Mouse (Mus musculus) adrenal gland (tissue): ENCODE measurements around the gene Spryd4.
"Not testable (repeated sequence)": the region's sequence is repeated elsewhere in the genome, so short reads cannot be mapped to it uniquely, and the experiment has no call there.

Experiments
- intact Hi-C: fragments of 180-260 bp; cut with DNase I; formaldehyde crosslinking; loops from one replicate; pipeline ENCODE4 v1.15.1; 2025

The Spryd4 gene

GRCm38 (mm10) chr10:128227592-128227991 lies 16.0 kb upstream of the Spryd4 start:
- intact Hi-C loops = no loop called here

DNA sequence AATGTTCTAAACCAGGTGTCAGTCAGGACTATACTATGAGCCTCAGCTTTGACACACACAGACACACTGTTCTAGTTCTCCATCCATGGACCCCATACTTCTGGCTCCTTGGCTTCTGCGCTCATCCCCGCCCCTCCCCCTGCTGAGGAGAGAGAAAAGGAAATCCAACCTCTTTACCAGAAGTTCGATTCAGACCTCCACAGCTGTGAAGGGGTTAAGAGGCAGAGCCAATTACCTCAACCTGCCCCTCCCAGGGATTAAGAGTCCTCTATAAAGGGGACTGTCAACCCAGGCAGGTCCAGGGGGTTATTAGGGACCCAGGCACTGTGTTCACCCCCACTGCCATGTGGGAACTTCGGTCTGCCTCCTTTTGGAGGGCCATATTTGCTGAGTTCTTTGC lies 13.9 kb upstream of the Spryd4 start, which contains the start of gene Mip:
Mip (plus strand) TSS at position 301 of the 400 bp plus-strand sequence.
- intact Hi-C loops = no loop called here

GRCm38 (mm10) chr10:128225064-128225463 lies 13.5 kb upstream of the Spryd4 start:
- intact Hi-C loops = no loop called here

DNA sequence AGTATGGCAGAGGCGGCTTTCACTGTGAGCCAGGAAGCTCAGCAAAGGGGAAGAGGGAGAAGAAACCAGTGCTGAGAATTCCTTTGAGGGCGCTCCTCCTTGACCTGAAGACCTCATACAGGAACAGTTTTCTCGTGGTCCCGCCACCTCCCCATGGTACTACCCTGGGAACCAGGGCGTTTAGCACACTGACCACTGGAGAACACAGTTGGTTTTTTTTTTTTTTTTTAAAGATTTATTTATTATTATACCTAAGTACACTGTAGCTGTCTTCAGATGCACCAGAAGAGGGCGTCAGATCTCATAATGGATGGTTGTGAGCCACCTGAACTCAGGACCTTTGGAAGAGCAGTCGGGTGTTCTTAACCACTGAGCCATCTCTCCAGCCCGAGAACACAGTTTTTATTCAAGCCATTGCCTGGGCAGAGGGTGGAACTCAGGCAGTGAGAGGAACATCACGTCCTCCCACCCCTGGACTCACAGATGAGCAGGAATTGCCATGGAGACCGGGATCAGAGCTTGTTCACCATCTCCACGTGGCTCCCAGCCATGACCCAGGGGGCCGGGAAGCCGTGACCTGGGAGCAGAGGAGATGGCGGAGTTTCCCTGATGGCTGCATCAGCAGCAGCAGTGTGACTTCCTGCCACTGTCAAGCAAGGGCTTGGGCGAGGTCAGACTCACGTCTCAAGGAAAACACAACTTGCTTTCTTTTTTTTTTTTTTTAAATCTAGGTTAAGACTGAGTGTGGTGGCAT lies 10.1 kb upstream of the Spryd4 start:
- intact Hi-C loops = loop anchor here (5.0 kb wide), 1 partner anchor 61 kb away; no protein-coding TSS in a partner anchor

GRCm38 (mm10) chr10:128218387-128219117 lies 6.9 kb upstream of the Spryd4 start:
- intact Hi-C loops = no loop called here

GRCm38 (mm10) chr10:128214981-128215380 lies 3.4 kb upstream of the Spryd4 start:
- intact Hi-C loops = no loop called here

DNA sequence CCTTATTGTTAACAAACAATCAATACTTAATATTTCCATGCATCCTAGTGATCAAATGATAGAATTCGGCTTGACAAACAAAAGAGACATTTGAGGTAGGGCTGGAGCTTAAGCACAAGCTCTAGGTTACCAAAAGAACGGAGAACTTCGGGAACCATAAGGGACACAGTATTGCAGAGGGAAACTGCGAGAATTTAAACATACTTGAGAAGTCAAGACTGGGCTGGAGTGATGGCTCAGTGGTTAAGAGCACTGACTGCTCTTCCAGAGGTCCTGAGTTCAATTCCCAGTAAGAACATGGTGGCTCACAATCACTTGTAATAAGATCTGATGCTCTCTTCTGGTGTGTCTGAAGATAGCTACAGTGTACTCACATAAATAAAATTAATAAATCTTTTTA lies 2.5 kb upstream of the Spryd4 start:
- intact Hi-C loops = not testable (repeated sequence)

DNA sequence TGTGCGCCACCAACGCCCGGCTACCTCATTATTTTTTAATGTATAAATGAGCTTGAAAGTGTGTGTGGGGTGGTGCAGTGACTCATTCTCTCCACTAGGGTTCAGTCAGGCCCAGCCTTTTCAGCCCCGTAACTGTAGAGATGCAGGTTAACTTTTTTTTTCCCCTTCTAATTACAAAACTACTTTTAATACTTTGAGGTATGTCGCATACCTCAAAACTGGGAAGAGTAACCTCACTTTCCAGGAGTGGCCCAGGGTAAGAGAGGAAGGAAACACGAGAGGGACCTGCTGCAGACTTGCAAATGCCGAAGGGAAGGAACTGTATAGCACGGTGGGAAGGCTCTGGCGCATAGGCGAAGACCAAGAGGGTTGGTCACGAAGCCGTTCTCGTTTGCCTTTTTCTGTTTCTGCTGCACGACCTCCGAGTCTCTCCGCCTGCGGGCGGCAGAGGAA lies 1.3 kb upstream of the Spryd4 start:
- intact Hi-C loops = no loop called here

GRCm38 (mm10) chr10:128212148-128212547 lies 541 bp upstream of the Spryd4 start:
- intact Hi-C loops = no loop called here

- intact Hi-C loops = no loop called here
Observed at GRCm38 (mm10) chr10:128210954-128211353, 653 bp downstream of the Spryd4 start.

- intact Hi-C loops = no loop called here
Observed at GRCm38 (mm10) chr10:128210131-128210530, 1.5 kb downstream of the Spryd4 start.

GRCm38 (mm10) chr10:128209311-128210009 lies 2.1 kb downstream of the Spryd4 start:
- intact Hi-C loops = no loop called here

GRCm38 (mm10) chr10:128208326-128208725 lies 3.3 kb downstream of the Spryd4 start:
- intact Hi-C loops = no loop called here

- intact Hi-C loops = no loop called here
Observed at GRCm38 (mm10) chr10:128204941-128205340, 6.7 kb downstream of the Spryd4 start.

DNA sequence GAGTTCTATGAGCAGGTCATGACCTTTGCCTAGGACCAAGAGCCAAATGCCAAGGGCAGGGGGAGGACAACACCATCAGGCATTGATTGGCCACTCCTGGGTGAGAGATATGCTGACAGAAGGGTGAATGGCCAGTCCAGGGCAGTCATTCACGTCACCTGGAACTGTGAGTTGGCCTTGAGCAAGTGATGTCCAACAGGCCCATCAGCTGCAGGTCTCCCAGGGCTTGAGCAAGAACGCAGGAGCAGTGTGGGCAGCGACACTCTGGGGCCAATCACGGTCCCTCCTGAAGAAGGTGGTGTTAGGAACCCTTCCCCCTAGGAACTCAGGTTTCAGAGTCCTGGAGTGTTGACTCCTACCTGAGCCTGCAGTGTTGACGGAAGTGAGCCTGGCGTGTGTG lies 9.8 kb downstream of the Spryd4 start:
- intact Hi-C loops = no loop called here

DNA sequence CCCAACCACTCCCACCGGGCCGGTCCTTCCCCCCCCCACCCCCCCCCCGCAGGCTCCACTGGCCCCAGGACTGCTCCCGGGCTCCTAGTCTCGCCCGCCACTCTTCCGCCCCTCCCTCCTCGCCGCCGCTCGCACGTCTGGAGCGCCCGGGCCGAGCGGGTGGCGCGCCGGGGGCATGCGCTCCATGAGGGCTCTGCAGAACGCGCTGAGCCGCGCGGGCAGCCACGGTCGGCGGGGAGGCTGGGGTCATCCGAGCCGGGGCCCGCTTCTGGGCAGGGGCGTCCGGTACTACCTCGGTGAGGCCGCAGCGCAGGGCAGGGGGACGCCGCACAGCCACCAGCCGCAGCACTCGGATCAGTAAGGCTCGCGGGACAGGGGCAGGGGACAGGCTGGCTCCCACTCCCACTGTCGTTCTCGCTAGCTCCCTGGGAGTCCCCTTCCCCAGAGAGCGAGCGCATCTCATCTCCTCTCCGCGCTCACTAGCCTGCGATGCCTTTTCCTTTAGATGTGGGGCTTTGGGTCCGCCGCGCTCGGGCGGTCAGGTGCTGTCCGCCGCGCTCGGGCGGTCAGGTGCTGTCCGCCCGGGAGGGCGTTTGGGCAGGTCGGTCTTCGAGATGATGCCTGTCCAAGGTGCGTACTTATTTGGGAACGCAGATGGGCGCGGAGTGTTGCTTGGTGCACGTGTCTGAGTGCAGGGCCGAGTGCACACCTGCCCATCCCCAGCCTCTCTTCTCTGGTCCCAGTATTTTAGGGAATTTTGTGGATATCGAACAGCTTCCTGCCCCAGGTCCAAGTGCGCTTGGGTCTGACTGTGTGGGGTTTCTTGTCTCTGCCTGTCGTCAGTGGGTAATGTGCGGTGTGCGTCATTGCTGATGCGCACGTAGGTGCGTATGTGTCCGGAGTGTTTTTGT lies 16.8 kb downstream of the Spryd4 start:
- intact Hi-C loops = no loop called here

- intact Hi-C loops = no loop called here
Observed at GRCm38 (mm10) chr10:128194024-128194550, 17.5 kb downstream of the Spryd4 start, which contains the start of gene Gls2. Gene Gls2, plus strand, starts transcription at chr10:128194457.

- intact Hi-C loops = no loop called here
Observed at GRCm38 (mm10) chr10:128193113-128193512, 18.5 kb downstream of the Spryd4 start.

DNA sequence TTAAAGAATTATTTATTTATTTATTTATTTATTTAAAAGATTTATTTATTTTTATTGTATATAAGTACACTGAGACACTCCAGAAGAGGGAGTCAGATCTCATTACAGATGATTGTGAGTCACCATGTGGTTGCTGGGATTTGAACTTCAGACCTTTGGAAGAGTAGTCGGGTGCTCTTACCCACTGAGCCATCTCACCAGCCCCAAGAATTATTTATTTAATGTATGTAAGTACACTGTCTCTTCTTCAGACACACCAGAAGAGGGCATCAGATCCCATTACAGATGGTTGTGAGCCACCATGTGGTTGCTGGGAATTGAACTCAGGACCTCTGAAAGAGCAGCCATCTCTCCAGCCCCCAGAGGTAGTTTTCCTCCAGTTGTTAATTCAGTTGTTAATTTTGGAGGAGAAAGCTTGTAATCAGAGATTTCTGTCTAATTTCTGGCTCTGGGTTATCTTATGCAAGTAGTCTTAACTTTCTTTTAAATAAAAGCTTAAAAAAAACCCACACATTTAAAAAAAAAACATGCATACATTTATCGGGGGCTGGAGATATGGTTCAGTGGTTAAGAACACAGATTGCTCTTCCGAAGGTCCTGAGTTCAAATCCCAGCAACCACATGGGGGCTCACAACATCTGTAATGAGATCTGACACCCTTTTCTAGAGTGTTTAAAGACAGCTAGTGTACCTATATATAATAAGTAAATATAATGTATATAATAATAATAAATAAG lies 19.4 kb downstream of the Spryd4 start:
- intact Hi-C loops = not testable (repeated sequence)

GRCm38 (mm10) chr10:128191472-128191871 lies 20.1 kb downstream of the Spryd4 start:
- intact Hi-C loops = no loop called here
